Mouse (Mus musculus) cerebellum, adult 2 months (tissue): ENCODE data around the gene Gpr156. TPM values are rescaled to one million over a fixed set of nuclear protein-coding genes. Genes with fewer than 3 reads are reported as not detected.
"Not testable (repeated sequence)": the region's sequence is repeated elsewhere in the genome, so short reads cannot be mapped to it uniquely, and the experiment has no call there.

Experiments used
- DNase-seq, 2 experiments: peaks; one replicate each; pipeline ENCODE4 v3.0.0; 2021
- H3K27ac ChIP-seq: fragments of 200-500 bp; 2 replicates; pipeline ENCODE4 v1.5.1; 2012; ENCODE audit warnings: low read length, control low read depth, inconsistent platforms; ENCODE audit not compliant: insufficient read depth
- H3K27me3 ChIP-seq: fragments of 200-500 bp; 2 replicates; pipeline ENCODE4 v1.6.1; 2012; ENCODE audit warnings: inconsistent platforms, mild to moderate bottlenecking, low read length, moderate library complexity; ENCODE audit not compliant: control insufficient read depth, insufficient read depth
- H3K4me1 ChIP-seq: fragments of 200-500 bp; 2 replicates; pipeline ENCODE4 v1.6.1; 2011; ENCODE audit warnings: low read length; ENCODE audit not compliant: control insufficient read depth, insufficient read depth
- H3K4me3 ChIP-seq: fragments of 200-500 bp; replicated peaks from 2 replicates; pipeline ENCODE3; 2011; ENCODE audit warnings: mild to moderate bottlenecking, low read depth, low read length, control low read depth; ENCODE audit not compliant: insufficient read depth
- CTCF ChIP-seq: fragments of 200-500 bp; IDR thresholded peaks from 2 replicates; pipeline ENCODE4 v1.5.1; 2011; ENCODE audit warnings: low read depth, mild to moderate bottlenecking, control low read depth, low read length, moderate library complexity, borderline replicate concordance; ENCODE audit not compliant: insufficient read depth
- POLR2A ChIP-seq: fragments of 200-500 bp; IDR thresholded peaks from 2 replicates; pipeline ENCODE4 v1.6.1; 2011; ENCODE audit warnings: low read length, control low read depth, borderline replicate concordance; ENCODE audit not compliant: insufficient read depth
- WGBS: fragments of 180-500 bp; shearing (Covaris S2); methylation state at CpG from one replicate; pipeline ENCODE4 v1.1.7; 2018; 5-methylcytosine and 5-hydroxymethylcytosine counted together
- polyA plus RNA-seq: library from polyadenylated mRNA; depleted of rRNA; stranded (reverse); fragments of >200 nt; gene quantifications from 2 replicates; pipeline ENCODE4 v1.2.3, GENCODE M21; 2012

Gene Gpr156
- polyA plus RNA-seq, 1 experiment, result 0.54 TPM

DNA sequence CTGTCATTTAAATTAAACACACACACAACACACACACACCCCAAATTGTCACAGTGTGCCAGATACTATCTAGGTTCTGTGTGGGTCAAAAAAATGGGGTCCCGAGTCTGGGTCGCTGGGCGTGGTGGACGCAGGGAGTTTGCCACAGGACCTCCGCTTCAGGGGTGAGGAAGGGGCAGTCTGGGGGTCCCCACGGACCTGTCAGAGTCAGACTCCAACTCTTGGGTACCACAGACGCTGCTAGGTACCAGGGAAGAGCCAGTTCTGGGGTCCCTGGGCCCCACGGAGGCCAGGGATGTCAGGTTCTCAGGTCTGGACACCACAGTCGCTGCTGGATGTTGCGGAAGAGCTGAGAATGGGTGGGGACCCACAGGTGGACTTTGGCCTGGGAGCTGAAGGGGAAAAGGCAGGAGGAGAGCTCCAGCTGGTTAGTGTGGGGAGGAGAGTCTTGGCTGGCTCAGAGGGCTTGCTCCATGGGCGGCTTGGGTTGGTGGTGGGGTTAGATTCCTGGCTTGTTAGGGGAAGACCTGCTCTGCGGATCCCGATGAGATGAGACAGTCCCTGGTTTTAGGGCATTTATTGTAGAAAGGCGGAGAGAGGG lies 39.9 kb downstream of the Gpr156 start:
- H3K4me1 ChIP-seq, result no peaks in the 10 kb centered on the region
- TF ChIP-seq POLR2A, result no peak
- no peak for TF ChIP-seq CTCF
- no peaks in the 10 kb centered on the region for H3K27me3 ChIP-seq
- no peak for DNase-seq
- H3K27ac ChIP-seq, result no peak overlapping the region
- 88% methylated on average over 14 of the region's 14 CpGs for WGBS
- no peak overlapping the region for H3K4me3 ChIP-seq

DNA sequence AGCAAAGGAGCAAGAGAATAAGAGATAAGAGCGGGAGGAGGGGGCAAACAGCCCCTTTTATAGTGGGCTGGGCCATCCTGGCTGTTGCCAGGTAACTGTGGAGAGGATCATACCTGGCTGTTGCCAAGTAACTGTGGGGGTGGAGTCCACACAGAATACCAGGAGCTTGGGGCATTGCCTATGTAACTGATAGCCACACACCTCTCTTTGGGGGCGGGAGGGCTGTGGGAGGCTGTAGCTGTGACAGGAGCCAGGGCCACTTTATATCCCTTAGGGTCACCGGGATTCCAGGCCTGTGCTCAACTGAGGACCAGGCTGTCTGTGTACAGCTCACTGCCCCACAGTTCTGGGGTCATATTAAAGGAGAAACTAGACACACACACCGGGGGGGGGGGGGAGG lies 40.5 kb downstream of the Gpr156 start:
- Histone ChIP-seq H3K27ac (no peak overlapping the region), H3K4me1 (no peaks in the 10 kb centered on the region), H3K27me3 (no peaks in the 10 kb centered on the region), H3K4me3 (no peak overlapping the region)
- DNase-seq, result no peak
- 70% methylated on average over 4 of the region's 4 CpGs for WGBS
- TF ChIP-seq POLR2A (no peak), CTCF (no peak)

DNA sequence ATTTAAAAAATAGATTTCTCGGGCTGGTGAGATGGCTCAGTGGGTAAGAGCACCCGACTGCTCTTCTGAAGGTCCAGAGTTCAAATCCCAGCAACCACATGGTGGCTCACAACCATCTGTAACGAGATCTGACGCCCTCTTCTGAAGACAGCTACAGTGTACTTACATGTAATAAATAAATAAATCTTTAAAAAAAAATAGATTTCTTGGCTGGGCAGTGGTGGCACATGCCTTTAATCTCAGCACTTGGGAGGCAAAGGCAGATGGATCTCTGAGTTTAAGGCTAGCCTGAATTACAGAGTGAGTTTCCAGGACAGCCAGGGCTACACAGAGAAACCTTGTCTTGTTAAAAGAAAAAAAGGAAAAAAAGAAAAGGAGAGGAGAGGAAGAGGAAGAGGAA lies 46.4 kb downstream of the Gpr156 start:
- not testable (repeated sequence) for H3K4me1 ChIP-seq, H3K27ac ChIP-seq, DNase-seq, H3K4me3 ChIP-seq, H3K27me3 ChIP-seq
- WGBS, result 82% methylated on average over 4 of the region's 4 CpGs

DNA sequence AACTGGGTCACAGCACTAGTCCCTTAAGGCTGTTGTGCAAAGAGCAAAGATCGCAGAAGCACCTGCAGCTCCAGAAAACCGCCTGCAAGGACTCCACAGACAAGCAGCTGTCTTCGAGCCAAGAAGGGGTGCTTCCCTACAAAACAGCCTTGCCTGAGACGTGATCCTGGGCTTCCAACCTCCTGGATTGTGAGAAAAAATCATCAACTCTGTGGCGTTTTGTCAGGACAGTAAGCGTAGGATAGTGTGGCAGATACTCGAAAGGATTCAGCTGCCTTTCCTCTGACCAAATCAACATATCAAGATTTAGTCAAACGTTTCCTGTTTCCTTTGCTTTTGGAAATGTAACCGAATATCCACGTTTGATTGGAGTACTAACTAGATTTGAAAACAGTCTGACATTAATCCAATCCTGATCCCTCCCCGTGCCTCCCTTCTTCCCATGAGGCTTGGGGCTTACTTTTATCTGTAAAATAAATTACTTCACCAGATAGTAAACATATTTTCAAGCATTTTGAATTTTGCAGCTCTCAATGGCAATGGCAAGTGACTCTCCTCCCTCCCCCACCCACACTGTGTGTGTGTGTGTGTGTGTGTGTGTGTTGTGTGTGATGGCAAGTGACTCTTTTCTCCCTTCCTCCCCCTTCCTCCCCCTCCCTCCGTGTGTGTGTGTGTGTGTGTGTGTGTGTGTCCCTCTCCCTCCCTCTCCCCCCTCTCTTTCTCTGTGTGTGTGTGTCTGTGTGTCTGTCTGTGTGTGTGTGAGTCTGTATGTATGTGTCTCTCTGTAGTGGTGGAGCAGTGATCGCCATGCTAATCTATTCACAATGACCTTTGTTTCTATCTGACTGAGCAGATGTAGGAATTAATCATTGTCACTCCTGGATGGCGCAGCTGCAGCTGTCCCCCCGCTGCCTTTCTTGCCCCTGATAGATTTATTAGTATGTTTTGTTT lies 47.3 kb downstream of the Gpr156 start:
- Histone ChIP-seq H3K4me3 (no peak overlapping the region), H3K27me3 (no peaks in the 10 kb centered on the region), H3K4me1 (no peaks in the 10 kb centered on the region), H3K27ac (no peak overlapping the region)
- WGBS, result 30% methylated on average over 15 of the region's 15 CpGs
- TF ChIP-seq POLR2A, result no peak
- no peak for TF ChIP-seq CTCF
- no peak for DNase-seq

DNA sequence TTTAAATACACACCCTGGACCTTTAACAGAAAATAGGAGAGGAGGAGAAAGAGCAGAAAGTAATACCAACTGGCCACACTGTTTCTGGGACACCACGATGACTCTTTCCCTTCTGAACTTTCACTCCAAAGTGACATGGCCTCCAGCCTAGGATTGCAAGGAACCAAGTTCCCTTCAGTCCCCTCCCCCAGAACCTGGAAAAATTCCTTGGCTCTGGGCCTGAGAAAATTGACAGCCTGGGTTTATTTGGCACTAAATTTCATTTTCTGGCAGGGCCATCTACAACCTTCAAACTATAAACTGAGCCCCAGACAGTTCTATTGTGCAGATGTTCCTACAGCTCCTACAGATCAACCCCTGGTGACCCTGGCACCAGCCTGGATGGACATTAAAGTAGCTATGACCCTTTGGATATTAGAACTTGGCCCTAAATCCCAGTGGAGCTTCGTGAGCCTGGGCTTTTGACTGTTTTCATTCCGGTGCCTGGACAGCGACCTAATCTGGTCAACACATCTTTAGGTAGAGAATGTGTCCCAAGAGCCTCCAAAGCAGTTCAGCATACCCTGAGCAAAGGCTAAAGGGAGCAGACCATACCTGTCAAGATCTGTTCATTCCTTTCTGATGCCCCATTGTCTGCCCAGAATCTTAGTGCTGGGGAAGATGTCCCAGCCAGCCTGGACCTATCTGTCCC lies 48.2 kb downstream of the Gpr156 start:
- DNase-seq, result no peak
- H3K27ac ChIP-seq, result no peak overlapping the region
- no peaks in the 10 kb centered on the region for H3K4me1 ChIP-seq
- H3K27me3 ChIP-seq, result no peaks in the 10 kb centered on the region
- no peak overlapping the region for H3K4me3 ChIP-seq
- 39% methylated on average over 4 of the region's 4 CpGs for WGBS
- TF ChIP-seq POLR2A, result no peak
- TF ChIP-seq CTCF, result no peak

DNA sequence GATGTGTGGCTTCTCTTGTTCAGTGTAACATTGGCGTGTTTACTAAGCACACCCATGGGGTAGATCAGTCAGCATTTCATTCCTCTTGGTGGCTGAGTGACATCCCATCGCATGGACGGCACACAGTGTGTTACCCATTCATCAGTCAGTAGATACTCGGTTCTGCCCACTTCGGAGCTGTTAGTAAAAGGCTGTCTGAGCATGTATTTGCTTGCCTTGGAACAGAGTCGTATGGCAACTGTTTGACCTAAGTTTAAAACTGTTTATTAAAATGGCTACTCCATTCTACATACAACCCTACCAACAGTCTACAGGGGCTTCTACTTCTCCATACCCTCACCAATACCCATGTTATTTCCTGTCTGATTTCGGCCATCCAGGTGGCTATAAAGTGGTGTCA lies 50.6 kb downstream of the Gpr156 start:
- Histone ChIP-seq H3K27ac (no peak overlapping the region), H3K4me1 (no peaks in the 10 kb centered on the region), H3K4me3 (no peak overlapping the region), H3K27me3 (no peaks in the 10 kb centered on the region)
- 90% methylated on average over 7 of the region's 7 CpGs for WGBS
- no peak for TF ChIP-seq CTCF
- no peak for TF ChIP-seq POLR2A
- no peak for DNase-seq

DNA sequence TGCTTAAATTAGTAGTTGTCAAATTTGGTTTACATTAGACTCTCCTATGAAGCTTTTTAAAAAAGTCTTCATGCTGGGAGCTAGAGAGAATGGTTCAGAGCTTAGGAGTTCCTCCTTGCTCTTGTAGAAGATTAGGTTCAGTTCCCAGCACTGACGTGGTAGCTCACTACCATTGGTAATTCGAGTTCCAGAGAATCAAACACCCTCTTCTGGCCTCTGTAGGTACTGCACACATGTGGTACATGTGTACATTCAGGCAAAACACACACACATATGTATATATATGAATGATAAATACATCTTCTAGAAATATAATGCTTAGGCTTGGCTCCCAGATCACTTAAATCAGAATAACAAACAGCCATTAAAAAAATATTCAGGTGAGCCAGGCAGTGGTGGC lies 51.1 kb downstream of the Gpr156 start:
- no peaks in the 10 kb centered on the region for H3K4me1 ChIP-seq
- TF ChIP-seq CTCF, result no peak
- no peak for TF ChIP-seq POLR2A
- DNase-seq, result no peak
- no peaks in the 10 kb centered on the region for H3K27me3 ChIP-seq
- H3K27ac ChIP-seq, result no peak overlapping the region
- 64% methylated on average over 2 of the region's 2 CpGs for WGBS
- H3K4me3 ChIP-seq, result no peak overlapping the region
